Mouse (Mus musculus) MEL (cell line): ENCODE results near the gene Cmtm6.

Source experiments
- NRF1 ChIP-seq: IDR thresholded peaks from 2 replicates; pipeline ENCODE4 v1.6.1; 2014; ENCODE audit warnings: low read depth, mild to moderate bottlenecking, inconsistent platforms, low read length, improper control_type of control experiment, moderate library complexity; ENCODE audit not compliant: poor library complexity, insufficient read depth, severe bottlenecking
- POLR2AphosphoS5 ChIP-seq: IDR thresholded peaks from 2 replicates; pipeline ENCODE4 v1.6.1; 2012; ENCODE audit warnings: low read depth, borderline replicate concordance, mild to moderate bottlenecking, inconsistent platforms, low read length, moderate library complexity, mixed read lengths

DNA sequence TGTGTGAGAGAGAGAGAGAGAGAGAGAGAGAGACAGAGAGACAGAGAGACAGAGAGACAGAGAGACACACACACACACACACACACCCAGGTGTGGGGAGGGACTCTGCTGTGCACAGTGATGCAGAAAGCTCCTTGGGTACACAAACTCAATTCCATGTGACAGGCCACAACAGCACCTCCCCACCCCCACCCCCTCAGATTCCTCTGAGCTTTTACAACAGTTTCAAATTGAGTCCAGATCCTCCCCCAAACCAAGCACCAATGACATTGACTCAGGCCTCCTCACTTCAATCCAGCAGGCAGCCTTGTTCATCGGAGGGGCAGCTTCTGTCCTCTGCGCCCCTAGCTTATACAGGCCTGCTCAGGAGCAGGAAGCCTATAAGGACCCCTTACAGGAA is 36.6 kb downstream of the Cmtm6 start:
- TF ChIP-seq POLR2AphosphoS5 (no peak), NRF1 (no peak)
